Mouse (Mus musculus): ENCODE results near the gene Arhgap19. TPM values are rescaled to one million over a fixed set of nuclear protein-coding genes. Genes with fewer than 3 reads are reported as not detected.

Gene Arhgap19
- polyA plus RNA-seq, 1 experiment: 8.5 TPM

DNA sequence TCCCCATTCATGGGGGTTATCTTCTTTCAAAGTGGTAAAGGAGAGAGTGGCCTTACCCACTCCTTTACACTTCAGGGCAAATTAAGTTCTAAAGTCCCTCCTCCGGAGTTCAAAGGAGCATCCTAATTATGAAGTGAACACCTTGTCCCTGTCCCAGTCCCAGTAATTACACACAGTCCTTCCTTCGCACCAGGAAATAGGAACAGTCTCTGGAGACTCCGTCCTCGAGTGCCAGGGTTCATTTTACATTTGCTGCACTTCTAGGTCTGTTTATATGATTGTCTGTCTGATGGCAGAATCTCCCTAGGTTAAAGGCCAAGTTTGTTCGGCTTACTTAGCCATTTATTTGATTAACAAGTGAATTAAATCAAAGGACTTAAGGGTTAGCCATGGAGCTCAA, 14.6 kb upstream of the Arhgap19 start:
- DNase-seq (ENCODE audit: low read depth in 1 of 2, low spot score in 2 of 2): no peak
- 0 out of 2 replicates have a peak, but pooled peaks cover 2% of the 10 kb centered on the region for H3K4me1 ChIP-seq (ENCODE audit: control insufficient read depth, insufficient read depth, insufficient read length)
- 84% methylated on average over 5 of the region's 5 CpGs for whole genome bisulfite sequencing
- no peak overlapping the region for H3K27ac ChIP-seq (ENCODE audit: insufficient read depth, low read length)
- no peaks in the 10 kb centered on the region for H3K27me3 ChIP-seq (ENCODE audit: control insufficient read depth, insufficient read depth, low read length)
- TF ChIP-seq POLR2A (IDR thresholded peaks at IDR 0.05; ENCODE audit: low read depth, low read length): no peak
- TF ChIP-seq CTCF (IDR thresholded peaks at IDR 0.05; ENCODE audit: extremely low read depth, insufficient read depth, insufficient read length, insufficient replicate concordance): no peak
- H3K4me3 ChIP-seq (ENCODE audit: extremely low read depth, insufficient read depth, insufficient read length): no peak overlapping the region
- no peaks in the 10 kb centered on the region for H3K36me3 ChIP-seq (ENCODE audit: control insufficient read depth, insufficient read depth, low read length)

DNA sequence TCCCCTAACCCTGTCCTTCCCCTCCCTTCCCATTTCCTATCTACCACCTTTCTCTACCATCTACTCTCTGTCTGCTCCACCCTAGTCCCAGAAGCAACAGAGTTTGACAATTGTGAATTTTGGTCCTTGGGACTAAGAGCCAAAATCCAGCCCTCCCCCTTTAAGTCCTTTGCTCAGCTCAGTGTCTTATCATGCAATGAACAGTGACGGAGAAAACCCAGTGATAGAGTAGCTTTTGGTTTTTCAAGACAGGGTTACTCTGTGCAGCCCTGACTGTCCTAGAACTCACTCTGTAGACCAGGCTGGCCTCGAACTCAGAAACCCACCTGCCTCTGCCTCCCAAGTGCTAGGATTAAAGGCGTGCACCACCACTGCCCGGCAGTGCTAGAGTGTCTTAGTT, 11.5 kb upstream of the Arhgap19 start:
- Histone ChIP-seq H3K4me3 (ENCODE audit: extremely low read depth, insufficient read depth, insufficient read length) (no peak overlapping the region), H3K36me3 (ENCODE audit: control insufficient read depth, insufficient read depth, low read length) (no peaks in the 10 kb centered on the region), H3K27me3 (ENCODE audit: control insufficient read depth, insufficient read depth, low read length) (no peaks in the 10 kb centered on the region), H3K4me1 (ENCODE audit: control insufficient read depth, insufficient read depth, insufficient read length) (no peaks in the 10 kb centered on the region), H3K27ac (ENCODE audit: insufficient read depth, low read length) (no peak overlapping the region)
- DNase-seq (ENCODE audit: low read depth in 1 of 2, low spot score in 2 of 2): no peak
- TF ChIP-seq POLR2A (IDR thresholded peaks at IDR 0.05; ENCODE audit: low read depth, low read length) (no peak), CTCF (IDR thresholded peaks at IDR 0.05; ENCODE audit: extremely low read depth, insufficient read depth, insufficient read length, insufficient replicate concordance) (no peak)
- WGBS: 88% methylated on average over 4 of the region's 4 CpGs

DNA sequence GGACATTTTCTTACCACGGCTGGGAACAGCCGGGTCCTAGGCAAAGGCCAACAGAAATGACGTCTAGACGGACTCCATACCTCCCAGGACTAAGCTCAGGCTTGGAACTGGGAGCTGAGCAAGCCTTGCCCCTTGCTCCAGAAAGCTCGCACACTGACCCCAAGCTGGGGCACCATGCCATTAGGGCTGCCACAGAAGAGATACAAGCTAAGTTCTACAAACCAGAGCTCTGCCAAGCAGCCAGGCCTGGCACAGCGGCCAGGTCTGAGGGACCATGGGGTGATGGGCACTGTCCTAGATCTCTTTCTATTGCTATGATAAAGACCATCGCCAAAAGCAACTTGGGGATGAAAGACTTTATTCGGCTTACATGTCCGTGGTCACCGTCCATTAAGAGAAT, 10.7 kb upstream of the Arhgap19 start:
- TF ChIP-seq POLR2A (IDR thresholded peaks at IDR 0.05; ENCODE audit: low read depth, low read length) (no peak), CTCF (IDR thresholded peaks at IDR 0.05; ENCODE audit: extremely low read depth, insufficient read depth, insufficient read length, insufficient replicate concordance) (no peak)
- Histone ChIP-seq H3K27me3 (ENCODE audit: control insufficient read depth, insufficient read depth, low read length) (no peaks in the 10 kb centered on the region), H3K27ac (ENCODE audit: insufficient read depth, low read length) (no peak overlapping the region), H3K4me1 (ENCODE audit: control insufficient read depth, insufficient read depth, insufficient read length) (no peaks in the 10 kb centered on the region), H3K4me3 (ENCODE audit: extremely low read depth, insufficient read depth, insufficient read length) (no peak overlapping the region), H3K36me3 (ENCODE audit: control insufficient read depth, insufficient read depth, low read length) (no peaks in the 10 kb centered on the region)
- no peak for DNase-seq (ENCODE audit: low read depth in 1 of 2, low spot score in 2 of 2)
- WGBS: 85% methylated on average over 10 of the region's 10 CpGs

DNA sequence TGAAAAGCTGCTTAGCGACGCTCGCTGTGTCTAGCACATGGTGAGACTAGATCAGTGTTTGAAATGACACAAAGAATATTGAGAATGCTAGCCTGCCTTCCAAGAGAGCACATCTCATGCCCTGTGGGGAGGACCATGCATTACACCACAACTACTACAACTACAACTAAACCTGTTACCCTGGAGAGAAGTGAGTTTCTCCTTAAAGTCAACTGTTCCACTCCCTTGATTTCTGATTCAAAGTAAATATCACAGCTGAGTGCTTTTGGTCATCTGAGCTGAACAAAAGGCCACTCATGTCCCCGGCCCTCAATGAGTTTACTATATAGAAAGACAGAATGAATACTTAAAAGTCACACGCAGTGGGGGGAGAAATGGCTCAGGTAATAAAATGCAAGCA, 8.2 kb upstream of the Arhgap19 start:
- WGBS: 93% methylated on average over 5 of the region's 5 CpGs
- no peak overlapping the region for H3K4me3 ChIP-seq (ENCODE audit: extremely low read depth, insufficient read depth, insufficient read length)

DNA sequence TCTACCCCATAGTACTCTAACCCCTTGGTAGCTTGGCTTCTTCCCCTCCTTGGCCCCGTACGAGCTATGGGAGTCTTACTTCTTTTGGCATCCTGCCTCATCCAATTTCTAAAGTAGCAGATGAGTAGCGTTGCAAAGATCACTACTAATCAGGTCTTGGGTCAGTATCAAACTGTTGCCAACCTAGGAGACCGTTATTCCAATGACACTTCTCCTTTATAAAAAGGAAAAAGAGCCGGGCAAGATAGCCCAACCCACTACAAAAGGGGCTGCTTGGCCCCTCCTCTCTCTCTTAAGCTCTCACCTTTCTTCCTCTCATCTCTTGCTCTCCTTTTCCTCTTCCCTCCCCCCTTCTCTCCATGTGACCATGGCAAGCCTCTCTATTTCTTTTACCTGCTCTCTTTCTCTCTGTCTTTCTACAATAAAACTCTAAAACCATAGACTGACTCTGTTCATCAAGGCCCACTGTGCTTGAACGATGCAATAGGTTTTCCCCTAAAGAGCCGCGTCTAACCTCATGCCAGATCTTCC, 6.3 kb upstream of the Arhgap19 start:
- H3K27ac ChIP-seq (ENCODE audit: insufficient read depth, low read length): no peak overlapping the region
- no peak for DNase-seq (ENCODE audit: low read depth in 1 of 2, low spot score in 2 of 2)
- H3K36me3 ChIP-seq (ENCODE audit: control insufficient read depth, insufficient read depth, low read length): no peaks in the 10 kb centered on the region
- H3K27me3 ChIP-seq (ENCODE audit: control insufficient read depth, insufficient read depth, low read length): no peaks in the 10 kb centered on the region
- no peak for TF ChIP-seq CTCF (IDR thresholded peaks at IDR 0.05; ENCODE audit: extremely low read depth, insufficient read depth, insufficient read length, insufficient replicate concordance)
- TF ChIP-seq POLR2A (IDR thresholded peaks at IDR 0.05; ENCODE audit: low read depth, low read length): no peak
- H3K4me1 ChIP-seq (ENCODE audit: control insufficient read depth, insufficient read depth, insufficient read length): no peaks in the 10 kb centered on the region
- no peak overlapping the region for H3K4me3 ChIP-seq (ENCODE audit: extremely low read depth, insufficient read depth, insufficient read length)
- WGBS: 78% methylated on average over 8 of the region's 8 CpGs

More for the DNA sequence above, 8.2 kb upstream of the Arhgap19 start:
- no peak overlapping the region for H3K27ac ChIP-seq (ENCODE audit: insufficient read depth, low read length)
- no peak for DNase-seq (ENCODE audit: low read depth in 1 of 2, low spot score in 2 of 2)
- H3K36me3 ChIP-seq (ENCODE audit: control insufficient read depth, insufficient read depth, low read length): no peaks in the 10 kb centered on the region
- H3K27me3 ChIP-seq (ENCODE audit: control insufficient read depth, insufficient read depth, low read length): no peaks in the 10 kb centered on the region
- no peaks in the 10 kb centered on the region for H3K4me1 ChIP-seq (ENCODE audit: control insufficient read depth, insufficient read depth, insufficient read length)
- no peak for TF ChIP-seq POLR2A (IDR thresholded peaks at IDR 0.05; ENCODE audit: low read depth, low read length)
- TF ChIP-seq CTCF (IDR thresholded peaks at IDR 0.05; ENCODE audit: extremely low read depth, insufficient read depth, insufficient read length, insufficient replicate concordance): no peak

DNA sequence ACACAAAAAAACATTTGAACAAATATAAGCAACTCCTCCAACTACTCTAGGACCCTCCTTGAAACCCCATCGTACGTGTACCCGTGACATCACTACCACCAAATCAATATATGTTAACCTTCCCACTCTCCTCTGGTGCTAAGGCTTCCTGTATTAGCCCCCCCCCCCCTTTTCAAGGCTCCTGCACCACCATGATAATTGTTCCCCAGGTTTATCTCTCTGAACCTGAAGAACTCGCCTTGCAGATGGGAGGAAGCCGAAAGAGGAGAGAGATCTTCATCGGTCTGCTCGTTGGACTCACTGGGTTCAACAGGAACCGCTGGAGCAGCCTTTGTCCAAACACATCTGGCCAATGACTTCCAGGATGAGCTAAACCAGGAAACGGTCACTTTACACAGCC, 5.7 kb upstream of the Arhgap19 start:
- no peak for DNase-seq (ENCODE audit: low read depth in 1 of 2, low spot score in 2 of 2)
- H3K4me3 ChIP-seq (ENCODE audit: extremely low read depth, insufficient read depth, insufficient read length): no peak overlapping the region
- no peak for TF ChIP-seq CTCF (IDR thresholded peaks at IDR 0.05; ENCODE audit: extremely low read depth, insufficient read depth, insufficient read length, insufficient replicate concordance)
- H3K36me3 ChIP-seq (ENCODE audit: control insufficient read depth, insufficient read depth, low read length): no peaks in the 10 kb centered on the region
- no peak overlapping the region for H3K27ac ChIP-seq (ENCODE audit: insufficient read depth, low read length)
- no peaks in the 10 kb centered on the region for H3K4me1 ChIP-seq (ENCODE audit: control insufficient read depth, insufficient read depth, insufficient read length)
- H3K27me3 ChIP-seq (ENCODE audit: control insufficient read depth, insufficient read depth, low read length): no peaks in the 10 kb centered on the region
- 62% methylated on average over 9 of the region's 9 CpGs for WGBS

DNA sequence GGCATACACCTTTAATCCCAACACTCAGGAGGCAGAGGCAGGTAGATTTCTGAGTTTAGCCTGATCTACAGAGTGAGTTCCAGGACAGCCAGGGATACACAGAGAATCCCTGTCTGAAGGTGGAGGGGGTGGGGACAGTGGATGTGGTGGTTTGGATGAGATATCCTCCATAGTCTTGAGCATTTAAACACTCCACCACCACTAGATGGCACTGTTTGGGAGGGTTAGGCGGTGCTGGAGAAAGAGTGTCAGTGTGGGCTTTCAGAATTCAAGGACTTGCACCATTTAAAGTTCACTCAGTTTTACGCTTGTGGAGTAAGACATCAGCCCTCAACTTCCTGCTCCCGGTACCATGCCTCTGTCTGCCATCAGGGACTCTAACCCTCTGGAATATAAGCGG, 4.0 kb upstream of the Arhgap19 start:
- 95% methylated on average over 4 of the region's 4 CpGs for WGBS
- DNase-seq (ENCODE audit: low read depth in 1 of 2, low spot score in 2 of 2): no peak
- Histone ChIP-seq H3K4me1 (ENCODE audit: control insufficient read depth, insufficient read depth, insufficient read length) (no peaks in the 10 kb centered on the region; the same call in 1 of the 2 replicates), H3K36me3 (ENCODE audit: control insufficient read depth, insufficient read depth, low read length) (no peaks in the 10 kb centered on the region), H3K27me3 (ENCODE audit: control insufficient read depth, insufficient read depth, low read length) (no peaks in the 10 kb centered on the region), H3K4me3 (ENCODE audit: extremely low read depth, insufficient read depth, insufficient read length) (no peak overlapping the region), H3K27ac (ENCODE audit: insufficient read depth, low read length) (no peak overlapping the region)
- TF ChIP-seq POLR2A (IDR thresholded peaks at IDR 0.05; ENCODE audit: low read depth, low read length): no peak
- TF ChIP-seq CTCF (IDR thresholded peaks at IDR 0.05; ENCODE audit: extremely low read depth, insufficient read depth, insufficient read length, insufficient replicate concordance): no peak

Data from spleen, adult 2 months (tissue).